In the genomic region with DNA sequence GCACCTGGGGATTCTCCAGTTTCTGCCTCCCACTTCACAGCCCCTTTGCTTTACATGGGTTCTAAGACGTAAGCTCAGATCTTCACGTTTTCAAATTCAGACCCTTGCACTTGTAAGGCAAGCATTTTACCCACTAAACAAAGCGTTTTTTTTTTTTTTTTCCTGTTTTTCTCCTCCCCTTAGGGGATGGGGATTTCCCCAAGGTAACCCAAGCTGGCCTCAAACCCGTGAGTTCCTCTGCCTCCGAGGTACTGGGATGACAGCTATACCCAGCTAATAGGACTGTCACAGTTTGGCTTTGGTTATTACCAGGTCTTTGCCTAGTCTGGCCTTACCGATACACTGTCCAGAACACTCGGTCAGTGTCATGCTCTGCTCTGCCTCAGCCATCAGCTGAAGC, we compare ENCODE assay signal across 22 mouse cellular contexts.
A peak's percentile ranks its signal among the peaks of the same experiment; 100 is the strongest.
DNase-seq lines count a peak whose midpoint lies in the region; ATAC-seq and TF ChIP-seq lines count a peak whose summit lies in the region.
"Had no signal": no experiment of that assay in that cellular context is flagged by ENCODE, and none has a peak within 500 bp of the region (broad histone marks: within the 10 kb centered on the region; RNA-seq: fewer than 3 reads in every experiment).

No protein-coding gene starts in this region.

- TF ChIP-seq RAD21 in CH12.LX (IDR thresholded peaks at IDR 0.05; ENCODE audit: low read depth, low read length) = no peak

- H3K9me3 ChIP-seq in neural tube, embryonic 13.5 days = no peaks in the 10 kb centered on the region
- no peaks in the 10 kb centered on the region for H3K9me3 ChIP-seq in CH12.LX (replicated peaks; ENCODE audit: low read length)
- H3K9me3 ChIP-seq: embryonic facial prominence, embryonic 10.5 days; embryonic facial prominence, embryonic 12.5 days; forebrain, embryonic 13.5 days; forebrain, embryonic 15.5 days; G1E had no signal

- intact Hi-C loops in left cerebral cortex, postnatal 4 days (cut with DNase I) = no loop called here

- dilution Hi-C loops in CH12.LX (cut with MboI; ENCODE audit: extremely low pct_ligation_motif_present, extremely low pct_unique_long_range_greater_than_20kb, low sequenced_read_pairs) = no loop called here

- in situ Hi-C loops in CH12.LX (cut with MboI; ENCODE audit: low pct_ligation_motif_present, low pct_unique_long_range_greater_than_20kb, low sequenced_read_pairs) = no loop called here

- H3K9ac ChIP-seq in neural tube, embryonic 13.5 days = no peak overlapping the region
- H3K9ac ChIP-seq in CH12.LX (ENCODE audit: insufficient read depth, low read depth) = no peak overlapping the region
- H3K9ac ChIP-seq: embryonic facial prominence, embryonic 12.5 days; forebrain, embryonic 13.5 days; forebrain, embryonic 15.5 days; forebrain, postnatal 0 days had no signal

- DNase-seq in neural tube, embryonic 10.5 days (ENCODE audit: extremely low spot score, low spot score) = no peak
- peak; percentile 33 for DNase-seq in CD4-positive, CD25-positive, alpha-beta regulatory T cell, adult 2 months (ENCODE audit: low read depth, low spot score)
- DNase-seq in CH12.LX (ENCODE audit: extremely low read depth) = peak; percentile 51
- DNase-seq in induced T-regulatory cell, adult 2 months (ENCODE audit: low read depth) = peak; percentile 62
- no peak for DNase-seq in adrenal gland, adult 18-20 months (ENCODE audit: low spot score in 2 of 2)
- no peak for DNase-seq in left cerebral cortex, postnatal 4 days
- no peak for DNase-seq in B cell, adult 2 months
- DNase-seq: adrenal gland, adult 8-10 months; adrenal gland, postnatal 14 days; adrenal gland, postnatal 36 days; cerebellum, adult 11-12 months; cerebellum, adult 2 months; cerebellum, adult 9-10 months; cerebellum, postnatal 10 days; cerebellum, postnatal 25 days; forebrain, postnatal 0 days had no signal

- H3K36me3 ChIP-seq in neural tube, embryonic 13.5 days = no peaks in the 10 kb centered on the region
- no peaks in the 10 kb centered on the region for H3K36me3 ChIP-seq in CH12.LX (replicated peaks in 1 of 2; ENCODE audit: control insufficient read depth in 1 of 2, insufficient read depth in 1 of 2, low read length in 1 of 2)
- H3K36me3 ChIP-seq: embryonic facial prominence, embryonic 10.5 days; embryonic facial prominence, embryonic 12.5 days; forebrain, embryonic 15.5 days; G1E had no signal

- peak; percentile 50; the same call in 1 of the 2 replicates for TF ChIP-seq EP300 in CH12.LX (IDR thresholded peaks at IDR 0.05; ENCODE audit: low read length)

- no peak for TF ChIP-seq POLR2A in CH12.LX (IDR thresholded peaks at IDR 0.05; ENCODE audit: low read depth, low read length)

- ATAC-seq in neural tube, embryonic 13.5 days (ENCODE audit: low read depth) = no peak
- ATAC-seq: forebrain, embryonic 13.5 days; forebrain, embryonic 15.5 days; forebrain, postnatal 0 days had no signal

- no peaks in the 10 kb centered on the region; the same call in 1 of the 2 replicates for H3K27me3 ChIP-seq in neural tube, embryonic 13.5 days
- no peaks in the 10 kb centered on the region for H3K27me3 ChIP-seq in CH12.LX (replicated peaks)
- H3K27me3 ChIP-seq: embryonic facial prominence, embryonic 12.5 days; forebrain, embryonic 15.5 days had no signal

- no peak overlapping the region for H3K4me3 ChIP-seq in neural tube, embryonic 13.5 days
- H3K4me3 ChIP-seq in CH12.LX (replicated peaks in 1 of 3; ENCODE audit: low read depth in 2 of 3, low read length in 2 of 3, poor library complexity in 1 of 3) = no peak overlapping the region
- H3K4me3 ChIP-seq: embryonic facial prominence, embryonic 10.5 days; embryonic facial prominence, embryonic 12.5 days; forebrain, embryonic 13.5 days; forebrain, embryonic 15.5 days had no signal

- H3K79me2 ChIP-seq in CH12.LX (replicated peaks; ENCODE audit: control insufficient read depth, extremely low read depth, insufficient read depth, poor library complexity, severe bottlenecking) = no peaks in the 10 kb centered on the region

- peaks cover 26% of the 10 kb centered on the region for H3K4me1 ChIP-seq in neural tube, embryonic 13.5 days (replicated peaks)
- peaks cover 10 to 19% of the 10 kb centered on the region in 2 experiments for H3K4me1 ChIP-seq in CH12.LX (ENCODE audit: control insufficient read depth in 1 of 2, insufficient read depth in 2 of 2)

- WGBS in neural tube, embryonic 13.5 days = 69% methylated on average over 7 of the region's 7 CpGs

- peak overlapping the region; percentile 54 for H3K27ac ChIP-seq in neural tube, embryonic 13.5 days (replicated peaks)
- no peak overlapping the region for H3K27ac ChIP-seq in CH12.LX (ENCODE audit: insufficient read depth, low read depth)
- H3K27ac ChIP-seq: embryonic facial prominence, embryonic 10.5 days; embryonic facial prominence, embryonic 12.5 days; forebrain, embryonic 13.5 days; forebrain, embryonic 15.5 days had no signal

- no peak overlapping the region for H3K4me2 ChIP-seq in neural tube, embryonic 13.5 days
- H3K4me2 ChIP-seq in CH12.LX (ENCODE audit: insufficient read depth, low read depth, poor library complexity, severe bottlenecking) = peak overlapping the region; percentile 4
- H3K4me2 ChIP-seq: embryonic facial prominence, embryonic 12.5 days; forebrain, embryonic 13.5 days; forebrain, embryonic 15.5 days had no signal

- no peak for TF ChIP-seq CTCF in CH12.LX (conservative IDR thresholded peaks at IDR 0.05 in 1 of 2, IDR thresholded peaks at IDR 0.05 in 1 of 2; ENCODE audit: low read depth in 2 of 2, low read length in 2 of 2)

TF ChIP-seq in CH12.LX, 34 proteins besides CTCF, POLR2A, EP300 and RAD21:
- TF ChIP-seq POLR2AphosphoS2 (IDR thresholded peaks at IDR 0.05; ENCODE audit: low read depth, low read length) (no peak), SIN3A (IDR thresholded peaks at IDR 0.05; ENCODE audit: low read length) (0 out of 2 replicates have a peak, but pooled peaks have one; percentile 19), ETS1 (conservative IDR thresholded peaks at IDR 0.05; ENCODE audit: low read depth, low read length) (peak; percentile 35), ZNF384 (IDR thresholded peaks at IDR 0.05; ENCODE audit: low read depth, low read length) (peak; percentile 94), JUN (IDR thresholded peaks at IDR 0.05; ENCODE audit: insufficient read depth, low read depth, low read length) (no peak), IRF4 (IDR thresholded peaks at IDR 0.05; ENCODE audit: low read depth, low read length) (peak; percentile 48), MXI1 (IDR thresholded peaks at IDR 0.05; ENCODE audit: low read depth, low read length) (no peak), MAFK (IDR thresholded peaks at IDR 0.05; ENCODE audit: insufficient replicate concordance, low read length) (no peak), KAT2A (IDR thresholded peaks at IDR 0.05; ENCODE audit: insufficient replicate concordance, low read length) (no peak), ZMIZ1 (IDR thresholded peaks at IDR 0.05; ENCODE audit: low read depth, low read length) (no peak), ZC3H11A (IDR thresholded peaks at IDR 0.05; ENCODE audit: low read depth, low read length) (no peak), BHLHE40 (IDR thresholded peaks at IDR 0.05; ENCODE audit: low read depth, low read length) (peak; percentile 91), ZKSCAN1 (IDR thresholded peaks at IDR 0.05; ENCODE audit: borderline replicate concordance, low read depth, low read length) (no peak)

Comparison
In these comparisons a context has a peak if more than half of its experiments do, and no peak if none do; other contexts are left out.
1. DNase-seq: peak in CD4-positive, CD25-positive, alpha-beta regulatory T cell, adult 2 months (single experiment), CH12.LX (single experiment) and induced T-regulatory cell, adult 2 months (single experiment); none in neural tube, embryonic 10.5 days (single experiment), adrenal gland, adult 18-20 months (0 of 2), left cerebral cortex, postnatal 4 days (single experiment) and B cell, adult 2 months (0 of 2).